Mouse (Mus musculus): ENCODE measurements around the gene Anxa6. TPM values are rescaled to one million over a fixed set of nuclear protein-coding genes. Genes with fewer than 3 reads are reported as not detected.

The Anxa6 gene
- polyA plus RNA-seq, 1 experiment from 2014 or later: 78.5 TPM

DNA sequence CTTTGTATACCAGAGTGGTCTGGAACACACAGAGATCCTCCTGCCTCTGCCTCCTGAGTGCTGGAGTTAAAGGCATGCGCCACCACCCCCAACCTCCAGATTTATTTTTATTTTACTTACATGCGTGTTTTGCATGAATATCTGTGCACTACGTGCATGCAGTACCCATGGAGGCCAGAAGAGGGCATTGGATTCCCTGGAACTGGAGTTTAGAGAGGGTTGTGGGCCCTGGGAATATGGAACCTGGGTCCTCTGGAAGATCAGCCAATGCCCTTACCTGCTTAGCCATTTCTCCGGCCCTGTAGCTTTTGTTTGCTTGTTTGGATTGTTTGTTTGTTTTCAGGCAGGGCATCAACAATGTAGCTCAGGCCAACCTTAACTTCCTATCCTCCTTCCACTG, 8.1 kb upstream of the Anxa6 start:
- WGBS: 79% methylated on average over 4 of the region's 4 CpGs
- H3K9me3 ChIP-seq (ENCODE audit: control insufficient read depth, low read length): no peaks in the 10 kb centered on the region
- no peak for ATAC-seq (replicated peaks; ENCODE audit: low FRiP score)
- H3K36me3 ChIP-seq (ENCODE audit: control insufficient read depth, insufficient read depth, low read length): no peaks in the 10 kb centered on the region
- H3K4me1 ChIP-seq (replicated peaks; ENCODE audit: control insufficient read depth, insufficient read depth, low read length): no peaks in the 10 kb centered on the region
- no peaks in the 10 kb centered on the region for H3K27me3 ChIP-seq (replicated peaks; ENCODE audit: control insufficient read depth, insufficient read depth, low read length)
- no peak overlapping the region for H3K4me3 ChIP-seq (ENCODE audit: low read depth, low read length)
- H3K9ac ChIP-seq (ENCODE audit: low read depth, low read length): no peak overlapping the region
- no peak for DNase-seq (ENCODE audit: low spot score)
- H3K27ac ChIP-seq (ENCODE audit: low read depth, low read length): no peak overlapping the region
- H3K4me2 ChIP-seq: no peak overlapping the region

DNA sequence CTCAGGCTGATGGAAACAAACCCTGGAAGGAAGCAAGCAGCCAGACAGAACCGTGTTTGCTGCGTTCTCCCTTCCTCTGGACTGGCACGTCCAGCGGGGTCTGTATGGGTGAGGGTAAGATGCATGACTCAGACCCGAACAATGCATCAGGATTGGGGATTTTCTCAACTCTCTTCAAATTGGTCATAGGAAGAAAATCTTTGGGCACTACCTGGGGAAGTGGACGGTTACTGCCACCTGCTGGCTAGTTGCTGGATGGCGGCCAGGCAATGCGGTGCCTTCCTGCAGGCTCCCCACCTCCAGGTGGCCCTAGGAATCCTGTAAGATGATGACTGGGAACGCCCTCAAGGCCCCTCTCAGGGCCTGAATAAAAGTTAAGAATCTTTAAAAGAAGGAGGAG, 6.3 kb upstream of the Anxa6 start:
- no peak overlapping the region for H3K4me2 ChIP-seq
- H3K9ac ChIP-seq (ENCODE audit: low read depth, low read length): no peak overlapping the region
- no peak overlapping the region for H3K4me3 ChIP-seq (ENCODE audit: low read depth, low read length)
- DNase-seq (ENCODE audit: low spot score): peak; percentile 75
- WGBS: 7% methylated on average over 9 of the region's 9 CpGs
- no peaks in the 10 kb centered on the region for H3K36me3 ChIP-seq (ENCODE audit: control insufficient read depth, insufficient read depth, low read length)
- H3K4me1 ChIP-seq (replicated peaks; ENCODE audit: control insufficient read depth, insufficient read depth, low read length): no peaks in the 10 kb centered on the region
- H3K27ac ChIP-seq (ENCODE audit: low read depth, low read length): no peak overlapping the region
- H3K27me3 ChIP-seq (replicated peaks; ENCODE audit: control insufficient read depth, insufficient read depth, low read length): 0 out of 2 replicates have a peak, but pooled peaks cover 3% of the 10 kb centered on the region
- no peak for ATAC-seq (replicated peaks; ENCODE audit: low FRiP score)
- H3K9me3 ChIP-seq (ENCODE audit: control insufficient read depth, low read length): no peaks in the 10 kb centered on the region

DNA sequence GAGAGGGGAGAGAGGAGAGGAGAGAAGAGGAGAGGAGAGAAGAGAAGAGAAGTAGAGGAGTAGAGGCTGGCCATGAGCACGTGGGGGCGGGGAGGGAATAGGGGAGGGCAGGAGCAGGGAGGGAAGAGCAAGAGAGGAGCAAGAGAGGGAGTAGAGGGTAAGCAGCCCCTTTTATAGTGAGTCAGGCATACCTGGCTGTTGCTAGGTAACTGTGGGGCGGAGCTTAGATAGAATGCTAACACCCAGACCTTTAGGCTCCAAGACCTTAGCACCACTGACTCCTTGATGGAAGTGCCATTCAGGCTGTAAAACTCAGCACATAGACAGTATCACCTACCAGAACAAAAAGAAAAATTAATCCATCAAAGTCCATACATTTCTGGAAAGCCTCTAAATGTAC, 3.4 kb upstream of the Anxa6 start:
- H3K4me2 ChIP-seq: no peak overlapping the region
- H3K27me3 ChIP-seq (replicated peaks; ENCODE audit: control insufficient read depth, insufficient read depth, low read length): peaks cover 5% of the 10 kb centered on the region; the same call in 1 of the 2 replicates
- H3K27ac ChIP-seq (ENCODE audit: low read depth, low read length): no peak overlapping the region
- no peaks in the 10 kb centered on the region for H3K36me3 ChIP-seq (ENCODE audit: control insufficient read depth, insufficient read depth, low read length)
- H3K9me3 ChIP-seq (ENCODE audit: control insufficient read depth, low read length): no peaks in the 10 kb centered on the region
- H3K4me1 ChIP-seq (replicated peaks; ENCODE audit: control insufficient read depth, insufficient read depth, low read length): peaks cover 16% of the 10 kb centered on the region
- no peak overlapping the region for H3K9ac ChIP-seq (ENCODE audit: low read depth, low read length)
- no peak for ATAC-seq (replicated peaks; ENCODE audit: low FRiP score)
- 27% methylated on average over 3 of the region's 3 CpGs for WGBS
- DNase-seq (ENCODE audit: low spot score): no peak
- no peak overlapping the region for H3K4me3 ChIP-seq (ENCODE audit: low read depth, low read length)

DNA sequence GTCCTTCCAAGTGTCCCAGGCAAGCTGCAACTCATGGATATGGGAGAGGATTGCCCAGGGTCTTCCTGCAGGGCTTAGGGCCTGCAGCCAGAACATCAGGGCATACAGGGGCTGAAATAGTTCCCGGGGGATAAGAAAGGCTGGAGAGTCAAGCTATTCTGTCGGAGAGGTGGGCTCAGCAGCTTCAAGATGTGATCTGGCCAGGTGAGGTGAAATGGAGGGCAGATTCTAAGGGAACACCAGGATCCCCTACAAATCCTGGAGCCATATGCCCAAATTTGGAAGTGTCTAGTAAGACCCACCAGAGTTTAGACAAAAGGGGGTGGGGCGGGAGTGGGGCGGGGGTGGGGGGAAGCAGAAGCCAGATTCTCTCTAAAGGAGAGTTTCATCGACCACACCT, 959 bp downstream of the Anxa6 start:
- 18% methylated on average over 5 of the region's 5 CpGs for WGBS
- peaks cover 5% of the 10 kb centered on the region for H3K27me3 ChIP-seq (replicated peaks; ENCODE audit: control insufficient read depth, insufficient read depth, low read length)
- H3K9me3 ChIP-seq (ENCODE audit: control insufficient read depth, low read length): no peaks in the 10 kb centered on the region
- H3K4me3 ChIP-seq (ENCODE audit: low read depth, low read length): peak overlapping the region; percentile 71
- peak overlapping the region; percentile 44; the same call in 1 of the 2 replicates for H3K9ac ChIP-seq (ENCODE audit: low read depth, low read length)
- ATAC-seq (replicated peaks; ENCODE audit: low FRiP score) (no peak), DNase-seq (ENCODE audit: low spot score) (no peak)
- H3K4me1 ChIP-seq (replicated peaks; ENCODE audit: control insufficient read depth, insufficient read depth, low read length): peaks cover 31% of the 10 kb centered on the region
- no peaks in the 10 kb centered on the region for H3K36me3 ChIP-seq (ENCODE audit: control insufficient read depth, insufficient read depth, low read length)
- peak overlapping the region; percentile 95 for H3K4me2 ChIP-seq
- H3K27ac ChIP-seq (ENCODE audit: low read depth, low read length): no peak overlapping the region; the same call in 1 of the 2 replicates

DNA sequence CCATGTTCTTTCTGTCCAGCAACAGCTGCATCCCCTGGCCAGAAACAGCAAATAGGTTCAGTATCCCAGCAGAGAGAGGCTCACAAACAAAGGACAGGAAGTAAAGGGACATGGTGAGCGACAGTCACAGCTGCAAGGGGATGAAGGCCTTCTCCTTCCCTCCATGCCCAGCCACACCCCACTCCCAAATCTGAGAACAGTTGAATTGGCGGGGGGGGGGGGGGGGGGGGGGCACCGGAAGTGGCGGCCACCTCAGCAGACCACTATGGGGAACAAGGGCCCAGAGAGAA, 1.3 kb downstream of the Anxa6 start:
- no peak for ATAC-seq (replicated peaks; ENCODE audit: low FRiP score)
- 21% methylated on average over 1 of the region's 4 CpGs for WGBS
- Histone ChIP-seq H3K4me2 (peak overlapping the region; percentile 95), H3K27ac (ENCODE audit: low read depth, low read length) (peak overlapping the region; percentile 62), H3K9me3 (ENCODE audit: control insufficient read depth, low read length) (no peaks in the 10 kb centered on the region), H3K4me1 (replicated peaks; ENCODE audit: control insufficient read depth, insufficient read depth, low read length) (peaks cover 31% of the 10 kb centered on the region), H3K4me3 (ENCODE audit: low read depth, low read length) (peak overlapping the region; percentile 71), H3K27me3 (replicated peaks; ENCODE audit: control insufficient read depth, insufficient read depth, low read length) (peaks cover 5% of the 10 kb centered on the region), H3K9ac (ENCODE audit: low read depth, low read length) (peak overlapping the region; percentile 44; the same call in 1 of the 2 replicates), H3K36me3 (ENCODE audit: control insufficient read depth, insufficient read depth, low read length) (no peaks in the 10 kb centered on the region)
- no peak for DNase-seq (ENCODE audit: low spot score)

DNA sequence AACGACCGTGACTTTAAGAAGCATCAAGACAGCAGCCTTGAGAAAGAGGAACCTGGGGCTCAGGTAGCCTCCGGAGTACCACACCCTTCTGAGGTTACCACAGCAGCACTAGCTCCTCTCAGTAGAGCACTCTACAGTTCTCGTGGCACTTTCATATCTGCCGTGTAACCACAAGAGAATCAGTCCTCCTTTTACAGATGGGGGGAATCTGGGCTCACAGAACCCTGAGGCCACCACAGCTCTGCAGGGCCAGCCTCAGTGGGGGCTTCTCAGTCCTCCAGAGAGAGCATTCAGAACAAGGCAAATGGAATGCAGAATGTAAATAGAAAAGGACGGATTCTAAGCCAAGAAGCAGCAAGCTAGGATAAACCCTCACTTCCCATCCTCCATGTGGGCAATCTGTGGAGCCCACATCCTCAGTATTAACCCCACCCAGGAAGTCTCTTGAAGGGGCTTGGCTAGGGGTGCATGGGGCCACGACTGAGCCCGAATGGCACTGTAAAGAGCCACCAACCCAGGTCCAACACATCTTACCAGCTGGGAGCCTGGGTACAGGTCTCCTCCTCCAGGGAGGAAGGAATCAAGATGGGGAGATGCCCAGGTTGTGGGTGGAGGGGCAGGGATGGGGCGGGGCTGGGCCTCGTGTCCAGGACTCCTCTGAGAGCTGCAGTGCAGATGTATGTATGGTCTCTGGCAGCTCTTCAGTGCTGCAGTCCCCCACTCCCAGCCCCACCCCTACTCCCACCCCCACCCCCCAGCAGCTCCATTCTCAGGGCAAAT, 1.8 kb downstream of the Anxa6 start:
- no peaks in the 10 kb centered on the region for H3K36me3 ChIP-seq (ENCODE audit: control insufficient read depth, insufficient read depth, low read length)
- no peak for ATAC-seq (replicated peaks; ENCODE audit: low FRiP score)
- H3K9ac ChIP-seq (ENCODE audit: low read depth, low read length): no peak overlapping the region
- no peak for DNase-seq (ENCODE audit: low spot score)
- H3K9me3 ChIP-seq (ENCODE audit: control insufficient read depth, low read length): no peaks in the 10 kb centered on the region
- H3K4me3 ChIP-seq (ENCODE audit: low read depth, low read length): peak overlapping the region; percentile 71; the same call in 1 of the 2 replicates
- peak overlapping the region; percentile 95 for H3K4me2 ChIP-seq
- 29% methylated on average over 10 of the region's 10 CpGs for WGBS
- peak overlapping the region; percentile 62 for H3K27ac ChIP-seq (ENCODE audit: low read depth, low read length)
- H3K4me1 ChIP-seq (replicated peaks; ENCODE audit: control insufficient read depth, insufficient read depth, low read length): peaks cover 31% of the 10 kb centered on the region
- H3K27me3 ChIP-seq (replicated peaks; ENCODE audit: control insufficient read depth, insufficient read depth, low read length): peaks cover 5% of the 10 kb centered on the region

DNA sequence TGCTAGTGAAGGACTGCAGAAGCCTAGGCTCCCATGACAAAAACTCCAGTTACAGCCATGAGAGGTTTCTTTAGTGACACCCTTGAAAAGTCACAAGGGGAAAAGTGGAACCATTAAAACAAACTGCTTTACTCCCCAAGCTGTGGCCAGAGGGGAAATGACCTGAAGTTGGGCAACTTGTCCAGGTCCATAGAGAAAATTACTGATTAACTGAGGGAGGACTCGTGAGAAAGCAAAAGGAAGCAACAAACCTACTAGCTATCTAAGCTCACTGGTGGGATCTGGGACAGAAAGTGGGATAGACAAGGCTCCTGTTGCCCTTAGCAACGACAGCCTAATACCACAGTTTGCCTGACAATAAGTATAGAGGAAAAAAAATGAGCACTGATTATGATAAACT, 4.7 kb downstream of the Anxa6 start:
- H3K9ac ChIP-seq (ENCODE audit: low read depth, low read length): no peak overlapping the region
- H3K36me3 ChIP-seq (ENCODE audit: control insufficient read depth, insufficient read depth, low read length): no peaks in the 10 kb centered on the region
- no peaks in the 10 kb centered on the region; the same call in none of the 2 replicates for H3K27me3 ChIP-seq (replicated peaks; ENCODE audit: control insufficient read depth, insufficient read depth, low read length)
- DNase-seq (ENCODE audit: low spot score) (no peak), ATAC-seq (replicated peaks; ENCODE audit: low FRiP score) (no peak)
- no peaks in the 10 kb centered on the region for H3K9me3 ChIP-seq (ENCODE audit: control insufficient read depth, low read length)
- peaks cover 34% of the 10 kb centered on the region for H3K4me1 ChIP-seq (replicated peaks; ENCODE audit: control insufficient read depth, insufficient read depth, low read length)
- H3K4me2 ChIP-seq: peak overlapping the region; percentile 36
- no peak overlapping the region; the same call in 1 of the 2 replicates for H3K27ac ChIP-seq (ENCODE audit: low read depth, low read length)
- no peak overlapping the region for H3K4me3 ChIP-seq (ENCODE audit: low read depth, low read length)
- 58% methylated on average over 2 of the region's 2 CpGs for WGBS

DNA sequence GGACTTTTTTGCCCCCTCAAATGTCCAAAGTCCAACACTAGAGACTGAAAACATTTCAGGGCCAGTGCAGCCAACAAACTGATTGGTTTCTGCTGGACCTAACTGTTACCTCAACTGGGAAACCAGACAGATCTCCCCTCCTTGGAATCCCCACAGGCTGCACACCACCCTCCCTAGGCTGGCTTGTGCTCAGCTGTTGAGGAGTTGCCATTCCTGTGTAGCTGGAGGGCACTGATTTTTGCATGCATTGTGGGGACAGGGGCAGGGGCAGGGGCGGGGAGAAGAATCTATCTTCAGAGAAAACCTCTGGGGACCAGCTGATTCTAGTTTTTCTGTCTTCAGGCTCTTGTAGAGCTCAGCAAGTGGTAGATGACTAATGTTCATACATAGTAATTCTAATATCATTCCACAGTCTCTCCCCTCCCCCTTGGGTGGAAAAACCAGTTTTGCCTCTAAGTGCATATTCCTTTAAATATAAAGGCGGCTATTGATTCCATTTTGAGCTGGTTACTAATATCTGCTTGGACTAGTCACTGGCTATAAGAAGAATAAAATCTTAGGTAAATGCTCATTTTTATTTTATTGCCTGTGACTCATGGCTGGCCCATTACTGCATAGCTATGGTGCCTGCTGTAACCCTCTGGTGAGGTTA, 5.9 kb downstream of the Anxa6 start:
- ATAC-seq (replicated peaks; ENCODE audit: low FRiP score): no peak
- no peak for DNase-seq (ENCODE audit: low spot score)
- Histone ChIP-seq H3K4me2 (no peak overlapping the region), H3K9ac (ENCODE audit: low read depth, low read length) (no peak overlapping the region; the same call in 1 of the 2 replicates), H3K9me3 (ENCODE audit: control insufficient read depth, low read length) (no peaks in the 10 kb centered on the region), H3K4me3 (ENCODE audit: low read depth, low read length) (no peak overlapping the region), H3K27me3 (replicated peaks; ENCODE audit: control insufficient read depth, insufficient read depth, low read length) (no peaks in the 10 kb centered on the region; the same call in none of the 2 replicates), H3K4me1 (replicated peaks; ENCODE audit: control insufficient read depth, insufficient read depth, low read length) (peaks cover 37% of the 10 kb centered on the region), H3K36me3 (ENCODE audit: control insufficient read depth, insufficient read depth, low read length) (no peaks in the 10 kb centered on the region), H3K27ac (ENCODE audit: low read depth, low read length) (peak overlapping the region; percentile 34; the same call in 1 of the 2 replicates)
- WGBS: 85% methylated on average over 2 of the region's 2 CpGs
